Mouse (Mus musculus) testis, adult 2 months (tissue): ENCODE results near the gene Timm23.

Source experiments
- CTCF ChIP-seq: fragments of 200-500 bp; IDR thresholded peaks from 2 replicates; pipeline ENCODE4 v1.5.1; 2012; ENCODE audit warnings: low read depth, mild to moderate bottlenecking, inconsistent platforms, low read length, moderate library complexity; ENCODE audit not compliant: control insufficient read depth, insufficient read depth, insufficient replicate concordance
- POLR2A ChIP-seq: fragments of 200-500 bp; IDR thresholded peaks from 2 replicates; pipeline ENCODE4 v1.6.1; 2012; ENCODE audit warnings: low read depth, mild to moderate bottlenecking, inconsistent platforms, low read length, moderate library complexity; ENCODE audit not compliant: control insufficient read depth

DNA sequence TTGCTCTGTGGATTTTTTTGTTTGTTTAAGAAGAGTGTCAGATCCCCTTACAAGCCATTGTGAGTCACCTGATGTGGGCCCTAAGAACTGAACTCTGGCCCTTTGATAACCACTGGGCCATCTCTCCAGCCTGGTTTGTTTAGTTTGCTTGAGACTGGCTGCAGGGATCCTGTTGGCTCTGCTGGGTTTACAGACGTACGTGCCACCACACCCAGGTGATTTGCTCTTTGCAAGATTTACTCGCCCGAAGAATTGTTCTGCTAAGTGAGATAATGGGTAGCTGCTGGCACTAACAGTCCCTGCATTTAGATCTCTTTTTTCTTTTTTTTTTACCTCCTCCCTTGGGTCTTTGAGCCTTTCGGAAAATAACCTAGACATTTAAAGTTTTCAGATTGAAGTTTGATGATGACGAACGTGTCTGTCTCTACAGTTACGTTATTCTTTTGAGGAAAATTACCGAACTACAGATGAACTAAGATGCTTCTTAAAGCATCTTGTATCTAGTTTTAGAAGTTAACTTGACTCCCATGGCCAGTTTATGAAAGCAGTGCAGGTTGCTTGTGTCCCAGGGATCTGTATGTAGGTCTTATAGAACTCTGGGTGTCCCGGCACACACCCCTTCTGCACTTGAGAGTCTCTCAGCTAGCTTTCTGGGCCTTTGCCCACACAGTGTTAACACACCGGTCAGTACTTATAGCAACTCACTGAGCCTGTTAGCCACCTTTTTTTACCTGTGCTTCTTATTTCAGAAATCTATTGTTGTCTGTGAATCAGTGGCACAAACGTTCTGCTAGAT is 40.4 kb downstream of the Timm23 start:
- TF ChIP-seq POLR2A (no peak), CTCF (no peak)
